Mouse (Mus musculus) hindbrain, postnatal 0 days (tissue): ENCODE data around the gene Rrm2. TPM values are rescaled to one million over a fixed set of nuclear protein-coding genes. Genes with fewer than 3 reads are reported as not detected.
"Not testable (repeated sequence)": the region's sequence is repeated elsewhere in the genome, so short reads cannot be mapped to it uniquely, and the experiment has no call there.

ENCODE experiments used
- ATAC-seq: fragments of 200-750 bp; cut with Nextera tagmentation; 2 replicates; pipeline ENCODE4 v1.8.0; 2017; ENCODE audit warnings: mild to moderate bottlenecking, moderate TSS enrichment, moderate library complexity
- DNase-seq: peaks from one replicate; pipeline ENCODE4 v3.0.0-alpha.2; 2015; ENCODE audit warnings: low spot score
- H3K27ac ChIP-seq: fragments of 300-500 bp; sonication (generic); 2 replicates; pipeline ENCODE4 v1.5.1; 2014; ENCODE audit warnings: mild to moderate bottlenecking
- H3K27me3 ChIP-seq: fragments of 300-500 bp; sonication (generic); 2 replicates; pipeline ENCODE4 v1.6.1; 2014; ENCODE audit warnings: low read length, mixed read lengths; ENCODE audit not compliant: insufficient read depth
- H3K36me3 ChIP-seq: fragments of 300-500 bp; sonication (generic); 2 replicates; pipeline ENCODE4 v1.6.1; 2014; ENCODE audit warnings: low read length, mixed read lengths; ENCODE audit not compliant: insufficient read depth
- H3K4me1 ChIP-seq: fragments of 300-500 bp; sonication (generic); 2 replicates; pipeline ENCODE4 v1.6.1; 2014; ENCODE audit warnings: antibody characterized with exemption, low read length, mixed read lengths; ENCODE audit not compliant: insufficient read depth
- H3K4me2 ChIP-seq: fragments of 300-500 bp; sonication (generic); 2 replicates; pipeline ENCODE4 v1.6.1; 2014; ENCODE audit warnings: low read depth, mild to moderate bottlenecking, low read length, moderate library complexity, mixed read lengths
- H3K4me3 ChIP-seq: fragments of 300-500 bp; sonication (generic); 2 replicates; pipeline ENCODE4 v1.5.1; 2014; ENCODE audit warnings: low read length
- H3K9ac ChIP-seq: fragments of 300-500 bp; sonication (generic); replicated peaks from 2 replicates; pipeline ENCODE4 v1.6.1; 2014; ENCODE audit warnings: mild to moderate bottlenecking, low read length, moderate library complexity, mixed read lengths
- H3K9me3 ChIP-seq: fragments of 300-500 bp; sonication (generic); 2 replicates; pipeline ENCODE4 v1.6.1; 2016; ENCODE audit warnings: low read length, mixed read lengths
- CTCF ChIP-seq: IDR thresholded peaks from 2 replicates; pipeline ENCODE4 v1.5.1; 2016; ENCODE audit warnings: antibody characterized with exemption, control low read depth, low read depth
- WGBS: fragments of 180-500 bp; shearing (Covaris S2); extraction: QIAGEN DNeasy Blood & Tissue Kit; methylation state at CpG from one replicate; pipeline ENCODE4 v1.1.7; 2014; 5-methylcytosine and 5-hydroxymethylcytosine counted together
- polyA plus RNA-seq: library from polyadenylated mRNA; unstranded; fragments of >200 nt; fragmentation: Nextera tagmentation; extraction: Ambion mirVana; gene quantifications from 2 replicates; pipeline ENCODE4 v1.2.1, GENCODE M21; 2015
- total RNA-seq: library from RNA; depleted of rRNA; stranded (reverse); fragments of >200 nt; gene quantifications from 2 replicates; pipeline ENCODE4 v1.2.3, GENCODE M21; 2014

Gene Rrm2
- total and polyA plus RNA-seq, 2 experiments from 2014 or later, result 23.4 to 53.4 TPM

DNA sequence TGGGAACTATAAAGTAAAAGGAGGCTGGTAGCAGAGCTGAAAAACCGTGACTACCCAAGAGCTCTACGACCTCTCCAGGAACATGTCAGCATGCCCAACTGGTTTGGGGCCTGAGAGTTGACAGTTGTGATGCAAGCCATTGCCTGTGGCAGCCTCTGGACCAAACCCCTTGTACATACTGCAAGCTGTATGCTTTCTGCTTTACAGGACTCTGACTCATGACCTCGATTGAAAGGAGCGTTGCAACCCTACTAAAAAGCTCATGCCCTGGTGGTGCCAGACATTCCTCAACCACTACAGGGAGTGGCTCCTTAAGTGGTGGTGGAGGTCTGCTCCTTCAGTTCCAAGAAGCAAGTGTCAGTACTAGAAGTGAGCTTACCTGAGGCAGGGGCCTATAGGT is 15.8 kb downstream of the Rrm2 start:
- Histone ChIP-seq H3K4me1 (peaks cover 7% of the 10 kb centered on the region; the same call in 1 of the 2 replicates), H3K4me2 (no peak overlapping the region), H3K36me3 (no peaks in the 10 kb centered on the region), H3K4me3 (no peak overlapping the region), H3K9ac (peak overlapping the region; percentile 3; the same call in 1 of the 2 replicates), H3K27ac (no peak overlapping the region), H3K9me3 (no peaks in the 10 kb centered on the region), H3K27me3 (no peaks in the 10 kb centered on the region)
- TF ChIP-seq CTCF, result no peak
- 70% methylated on average over 4 of the region's 4 CpGs for WGBS
- no peak for DNase-seq
- no peak for ATAC-seq

DNA sequence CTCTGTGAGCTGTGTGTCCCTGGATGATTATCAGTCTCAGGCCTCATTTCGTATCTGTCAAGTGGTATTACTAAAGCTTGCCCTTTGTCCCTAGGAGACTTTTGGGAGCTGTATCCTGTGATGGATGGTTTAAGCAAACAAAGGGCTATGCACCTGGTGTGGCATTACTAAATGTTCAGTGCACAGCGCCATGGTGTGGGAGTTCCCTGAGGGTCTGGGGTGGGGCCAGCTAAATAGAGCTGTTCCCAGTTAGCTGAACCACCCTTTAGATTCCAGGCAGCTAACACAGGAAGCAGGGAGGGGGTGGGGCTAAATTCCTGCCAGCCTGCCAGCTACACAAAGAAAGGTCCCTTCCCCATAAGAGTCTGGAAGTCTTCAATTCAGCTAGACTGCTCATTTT is 16.3 kb downstream of the Rrm2 start:
- H3K36me3 ChIP-seq, result no peaks in the 10 kb centered on the region
- peaks cover 7% of the 10 kb centered on the region; the same call in 1 of the 2 replicates for H3K4me1 ChIP-seq
- peak overlapping the region; percentile 3; the same call in 1 of the 2 replicates for H3K9ac ChIP-seq
- TF ChIP-seq CTCF, result no peak
- peak; percentile 42 for DNase-seq
- H3K27ac ChIP-seq, result no peak overlapping the region
- H3K4me2 ChIP-seq, result no peak overlapping the region
- H3K9me3 ChIP-seq, result peaks cover 3% of the 10 kb centered on the region; the same call in 1 of the 2 replicates
- peak; percentile 76 for ATAC-seq
- 11% methylated on average over 2 of the region's 2 CpGs for WGBS
- no peak overlapping the region for H3K4me3 ChIP-seq
- no peaks in the 10 kb centered on the region for H3K27me3 ChIP-seq

DNA sequence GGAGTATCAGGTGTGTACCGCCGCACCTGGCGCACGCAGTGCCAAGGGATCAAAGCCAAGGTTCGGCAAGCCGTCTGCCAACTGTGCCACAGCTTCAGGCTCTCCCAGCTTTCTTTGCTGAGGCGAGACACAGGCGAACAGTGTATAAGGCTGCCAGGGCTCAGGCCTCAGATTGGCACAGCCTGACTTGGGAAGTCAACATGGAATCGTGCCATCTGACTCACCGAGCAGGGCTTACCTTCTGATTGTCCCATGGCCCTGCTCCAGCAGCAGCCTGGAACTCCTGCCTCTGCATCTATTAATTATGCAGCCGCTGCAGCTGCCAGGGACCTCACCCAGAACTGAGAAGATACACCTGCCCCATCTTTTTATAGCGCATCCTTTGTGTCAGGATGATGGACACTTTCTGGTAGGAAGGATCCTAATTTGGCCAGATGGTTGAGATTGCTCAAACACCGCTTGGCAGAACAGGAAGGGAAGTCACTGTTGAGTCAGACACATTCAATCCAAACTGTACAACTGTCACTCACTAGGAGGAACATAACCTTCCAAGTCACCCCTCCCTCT is 26.9 kb downstream of the Rrm2 start:
- no peak overlapping the region; the same call in 1 of the 2 replicates for H3K27ac ChIP-seq
- H3K9ac ChIP-seq, result no peak overlapping the region
- H3K4me2 ChIP-seq, result no peak overlapping the region
- H3K4me1 ChIP-seq, result no peaks in the 10 kb centered on the region
- ATAC-seq (peak; percentile 75), DNase-seq (peak; percentile 72)
- 54% methylated on average over 13 of the region's 13 CpGs for WGBS
- no peaks in the 10 kb centered on the region for H3K36me3 ChIP-seq
- no peaks in the 10 kb centered on the region for H3K9me3 ChIP-seq
- TF ChIP-seq CTCF, result no peak
- no peak overlapping the region for H3K4me3 ChIP-seq
- H3K27me3 ChIP-seq, result no peaks in the 10 kb centered on the region

DNA sequence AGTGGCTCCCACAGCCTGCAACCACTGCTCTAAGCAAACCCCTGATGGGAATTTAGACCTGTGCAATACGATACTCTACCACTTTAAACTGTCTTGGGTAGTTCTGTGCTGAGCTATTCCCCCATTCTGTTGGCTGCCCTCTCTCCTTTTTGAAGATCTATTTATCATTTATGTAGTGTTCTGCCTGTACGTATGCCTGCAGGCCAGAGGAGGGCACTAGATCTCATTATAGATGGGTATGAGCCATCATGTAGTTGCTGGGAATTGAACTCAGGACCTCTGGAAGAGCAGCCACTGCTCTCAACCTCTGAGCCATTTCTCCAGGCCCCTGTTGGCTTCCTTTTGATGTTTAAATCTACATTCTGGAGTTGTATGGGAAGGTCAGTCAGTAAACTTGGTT is 28.9 kb downstream of the Rrm2 start:
- no peak for TF ChIP-seq CTCF
- H3K9ac ChIP-seq, result no peak overlapping the region
- no peaks in the 10 kb centered on the region for H3K4me1 ChIP-seq
- no peak for DNase-seq
- no peaks in the 10 kb centered on the region for H3K36me3 ChIP-seq
- H3K4me3 ChIP-seq, result no peak overlapping the region
- H3K27ac ChIP-seq, result no peak overlapping the region
- no peaks in the 10 kb centered on the region for H3K27me3 ChIP-seq
- no peak for ATAC-seq
- no peaks in the 10 kb centered on the region for H3K9me3 ChIP-seq
- 66% methylated on average over 2 of the region's 2 CpGs for WGBS
- H3K4me2 ChIP-seq, result no peak overlapping the region

DNA sequence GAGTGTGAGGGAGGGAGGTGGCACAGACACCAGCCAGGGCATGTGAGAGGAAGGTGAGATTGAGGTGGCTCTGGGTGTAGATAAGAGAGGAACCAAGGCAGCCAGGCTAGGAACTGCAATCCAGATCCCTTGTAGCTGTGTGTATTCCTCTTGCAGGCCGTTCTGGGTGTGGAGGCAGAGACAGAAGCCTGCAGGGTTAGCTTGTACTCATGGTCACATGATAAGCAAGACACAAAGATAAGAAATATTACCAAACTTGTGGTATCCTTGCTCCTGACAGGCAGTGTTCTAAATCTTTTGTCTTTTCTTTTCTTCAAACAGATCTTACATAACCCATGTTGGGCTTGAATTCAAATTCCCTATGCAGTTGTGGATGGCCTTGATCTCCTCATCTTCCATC is 31.9 kb downstream of the Rrm2 start:
- Histone ChIP-seq H3K36me3 (no peaks in the 10 kb centered on the region), H3K9ac (no peak overlapping the region), H3K4me3 (no peak overlapping the region), H3K4me2 (no peak overlapping the region), H3K4me1 (no peaks in the 10 kb centered on the region), H3K27ac (no peak overlapping the region), H3K27me3 (no peaks in the 10 kb centered on the region), H3K9me3 (no peaks in the 10 kb centered on the region)
- TF ChIP-seq CTCF, result no peak
- ATAC-seq (no peak), DNase-seq (no peak)
- 91% methylated on average over 1 of the region's 1 CpGs for WGBS

DNA sequence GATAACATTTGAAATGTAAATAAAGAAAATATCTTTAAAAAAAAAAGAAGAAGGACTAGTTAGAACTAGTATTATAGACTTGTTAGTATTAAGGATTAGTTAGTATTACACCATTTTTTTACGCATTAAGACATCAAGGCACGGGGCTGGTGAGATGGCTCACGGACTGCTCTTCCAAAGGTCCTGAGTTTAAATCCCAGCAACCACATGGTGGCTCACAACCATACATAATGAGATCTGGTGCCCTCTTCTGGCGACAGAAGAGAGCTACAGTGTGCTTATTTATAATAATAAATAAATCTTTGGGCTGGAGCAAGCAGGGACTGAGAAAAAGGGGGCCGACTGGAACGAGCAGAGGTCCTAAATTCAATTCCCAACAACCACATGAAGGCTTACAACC is 33.5 kb downstream of the Rrm2 start:
- not testable (repeated sequence) for H3K4me2 ChIP-seq, H3K27me3 ChIP-seq, H3K9me3 ChIP-seq, H3K4me1 ChIP-seq, ATAC-seq, H3K4me3 ChIP-seq, DNase-seq, H3K9ac ChIP-seq, H3K27ac ChIP-seq, H3K36me3 ChIP-seq
- peak; percentile 43 for TF ChIP-seq CTCF
- 65% methylated on average over 6 of the region's 6 CpGs for WGBS

DNA sequence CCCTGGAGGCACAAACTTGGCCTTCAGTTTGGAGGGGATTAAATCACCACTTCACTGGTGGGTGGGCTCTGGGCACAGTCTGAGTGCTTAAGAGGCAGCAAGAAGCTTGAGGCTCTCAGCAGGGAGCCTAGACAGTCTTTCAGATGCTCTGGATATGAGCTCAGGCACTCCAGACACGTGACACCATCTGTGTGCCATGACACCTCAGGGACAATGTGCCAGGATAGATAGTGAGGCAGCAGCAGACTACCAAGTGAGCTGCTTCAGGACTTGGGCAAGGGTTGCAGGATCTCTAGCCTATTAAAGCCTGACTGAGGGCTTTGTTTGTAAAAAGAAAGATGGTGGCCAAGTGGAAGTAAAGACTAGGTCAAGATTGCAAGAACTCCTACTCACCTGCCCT is 36.3 kb downstream of the Rrm2 start:
- H3K4me1 ChIP-seq, result peaks cover 6% of the 10 kb centered on the region; the same call in 1 of the 2 replicates
- no peak overlapping the region for H3K4me2 ChIP-seq
- no peak overlapping the region for H3K9ac ChIP-seq
- no peak for TF ChIP-seq CTCF
- no peaks in the 10 kb centered on the region for H3K27me3 ChIP-seq
- no peaks in the 10 kb centered on the region for H3K9me3 ChIP-seq
- no peaks in the 10 kb centered on the region for H3K36me3 ChIP-seq
- ATAC-seq (no peak), DNase-seq (no peak)
- H3K27ac ChIP-seq, result no peak overlapping the region
- WGBS, result 17% methylated on average over 1 of the region's 1 CpGs
- no peak overlapping the region for H3K4me3 ChIP-seq
